Mouse (Mus musculus): ENCODE results near the gene Crtc3. TPM values are rescaled to one million over a fixed set of nuclear protein-coding genes. Genes with fewer than 3 reads are reported as not detected.

Gene Crtc3
- polyA plus RNA-seq, 1 experiment from 2014 or later, result 20.1 TPM

DNA sequence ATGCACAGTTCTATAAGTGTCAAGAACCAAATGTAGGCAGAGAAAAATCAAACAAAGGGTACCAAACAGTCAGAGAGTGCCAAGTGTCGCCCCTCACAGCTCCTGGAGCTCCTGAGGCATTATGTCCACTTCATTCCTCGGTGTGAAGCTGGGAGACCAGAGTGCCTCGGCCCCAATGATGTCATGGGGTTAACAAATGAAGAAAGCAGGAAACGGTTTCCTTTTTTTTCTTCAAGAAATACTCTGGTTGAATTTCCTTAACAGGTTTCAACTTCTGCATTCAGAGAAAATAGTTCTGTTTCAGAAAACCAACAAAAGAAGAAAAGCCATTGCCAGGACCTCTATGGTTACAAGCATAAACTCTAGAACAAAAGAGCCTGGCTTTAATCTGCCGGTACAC, 36.4 kb downstream of the Crtc3 start:
- no peak overlapping the region for H3K9ac ChIP-seq (replicated peaks; ENCODE audit: low read depth, low read length)
- H3K9me3 ChIP-seq (ENCODE audit: control insufficient read depth, low read length), result no peaks in the 10 kb centered on the region
- WGBS, result 14% methylated on average over 5 of the region's 5 CpGs
- H3K4me3 ChIP-seq (replicated peaks; ENCODE audit: low read length), result no peak overlapping the region
- H3K4me1 ChIP-seq (replicated peaks; ENCODE audit: control insufficient read depth, insufficient read depth, low read length), result peaks cover 44% of the 10 kb centered on the region
- H3K36me3 ChIP-seq (ENCODE audit: control insufficient read depth, insufficient read depth), result no peaks in the 10 kb centered on the region
- H3K27me3 ChIP-seq (replicated peaks; ENCODE audit: control insufficient read depth, insufficient read depth, low read length), result no peaks in the 10 kb centered on the region
- no peak overlapping the region for H3K4me2 ChIP-seq (ENCODE audit: low read length)
- H3K27ac ChIP-seq (ENCODE audit: low read length), result peak overlapping the region; percentile 73
- peak; percentile 37 for ATAC-seq

DNA sequence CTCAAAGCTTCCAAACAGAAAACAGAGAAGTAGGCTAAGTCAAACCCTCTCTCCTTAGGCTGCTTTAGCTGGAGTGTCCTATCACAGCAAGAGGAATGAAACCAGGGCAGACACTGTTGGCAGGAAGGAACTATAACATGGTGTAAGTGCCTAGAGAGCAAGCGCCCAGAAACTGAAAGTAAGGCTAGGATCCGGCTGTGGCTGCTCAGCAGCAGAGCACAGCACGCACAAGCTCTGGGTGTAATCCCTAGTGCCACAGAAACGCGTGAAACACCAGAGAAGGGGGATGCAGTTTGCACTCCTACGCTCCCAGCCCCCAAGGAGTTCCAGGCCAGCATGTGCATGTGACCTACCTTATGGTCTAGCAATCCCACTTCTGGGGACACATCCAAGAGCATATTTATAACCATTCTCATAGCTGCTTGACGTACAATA, 41.2 kb downstream of the Crtc3 start:
- peak; percentile 14; the same call in 1 of the 2 replicates for ATAC-seq
- Histone ChIP-seq H3K36me3 (ENCODE audit: control insufficient read depth, insufficient read depth) (no peaks in the 10 kb centered on the region), H3K9ac (replicated peaks; ENCODE audit: low read depth, low read length) (peak overlapping the region; percentile 5; the same call in 1 of the 2 replicates), H3K9me3 (ENCODE audit: control insufficient read depth, low read length) (no peaks in the 10 kb centered on the region), H3K4me2 (ENCODE audit: low read length) (no peak overlapping the region), H3K27ac (ENCODE audit: low read length) (peak overlapping the region; percentile 39; the same call in 1 of the 2 replicates), H3K27me3 (replicated peaks; ENCODE audit: control insufficient read depth, insufficient read depth, low read length) (no peaks in the 10 kb centered on the region), H3K4me3 (replicated peaks; ENCODE audit: low read length) (no peak overlapping the region), H3K4me1 (replicated peaks; ENCODE audit: control insufficient read depth, insufficient read depth, low read length) (peaks cover 13% of the 10 kb centered on the region)
- 73% methylated on average over 7 of the region's 7 CpGs for WGBS

DNA sequence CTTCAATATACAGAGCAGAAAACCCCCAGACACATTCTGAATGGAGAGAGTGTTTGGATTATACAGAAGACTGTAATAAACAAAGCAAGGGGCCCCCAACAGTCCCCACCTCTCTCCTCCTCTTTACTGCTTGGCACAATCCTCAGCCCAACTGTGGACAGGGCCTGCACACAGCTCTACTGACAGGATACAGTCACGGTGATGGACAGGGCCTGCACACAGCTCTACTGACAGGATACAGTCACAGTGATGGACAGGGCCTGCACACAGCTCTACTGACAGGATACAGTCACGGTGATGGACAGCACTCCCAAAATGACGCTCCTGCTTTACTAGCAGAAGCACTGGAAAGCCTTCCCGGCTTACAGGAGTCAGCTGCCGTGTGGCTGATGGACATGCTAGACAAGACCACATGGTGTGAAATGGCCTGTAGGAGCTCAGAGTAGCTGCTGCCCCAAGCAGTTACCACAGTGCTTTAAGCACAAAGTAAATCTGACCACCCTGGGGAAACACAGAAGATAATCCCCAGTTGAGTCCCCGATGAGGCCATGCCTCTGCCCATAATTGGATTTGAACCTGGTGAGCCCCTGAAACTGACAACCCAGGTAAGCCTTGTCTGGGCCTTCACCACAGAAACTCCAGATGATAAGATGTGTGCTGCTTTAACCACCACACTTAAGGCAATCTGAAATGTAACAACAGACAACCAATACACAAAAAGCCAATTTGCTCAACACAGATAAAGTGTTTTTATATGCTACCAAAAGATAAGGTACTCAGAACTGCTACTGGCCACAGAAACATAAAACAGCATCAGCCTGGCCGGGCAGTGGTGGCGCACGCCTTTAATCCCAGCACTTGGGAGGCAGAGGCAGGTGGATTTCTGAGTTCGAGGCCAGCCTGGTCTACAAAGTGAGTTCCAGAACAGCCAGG, 42.3 kb downstream of the Crtc3 start:
- H3K9me3 ChIP-seq (ENCODE audit: control insufficient read depth, low read length), result no peaks in the 10 kb centered on the region
- H3K4me3 ChIP-seq (replicated peaks; ENCODE audit: low read length), result no peak overlapping the region
- H3K36me3 ChIP-seq (ENCODE audit: control insufficient read depth, insufficient read depth), result no peaks in the 10 kb centered on the region
- peaks cover 20% of the 10 kb centered on the region for H3K4me1 ChIP-seq (replicated peaks; ENCODE audit: control insufficient read depth, insufficient read depth, low read length)
- no peak overlapping the region for H3K9ac ChIP-seq (replicated peaks; ENCODE audit: low read depth, low read length)
- WGBS, result 75% methylated on average over 10 of the region's 10 CpGs
- no peak overlapping the region for H3K4me2 ChIP-seq (ENCODE audit: low read length)
- no peak overlapping the region for H3K27ac ChIP-seq (ENCODE audit: low read length)
- ATAC-seq, result no peak
- H3K27me3 ChIP-seq (replicated peaks; ENCODE audit: control insufficient read depth, insufficient read depth, low read length), result no peaks in the 10 kb centered on the region

DNA sequence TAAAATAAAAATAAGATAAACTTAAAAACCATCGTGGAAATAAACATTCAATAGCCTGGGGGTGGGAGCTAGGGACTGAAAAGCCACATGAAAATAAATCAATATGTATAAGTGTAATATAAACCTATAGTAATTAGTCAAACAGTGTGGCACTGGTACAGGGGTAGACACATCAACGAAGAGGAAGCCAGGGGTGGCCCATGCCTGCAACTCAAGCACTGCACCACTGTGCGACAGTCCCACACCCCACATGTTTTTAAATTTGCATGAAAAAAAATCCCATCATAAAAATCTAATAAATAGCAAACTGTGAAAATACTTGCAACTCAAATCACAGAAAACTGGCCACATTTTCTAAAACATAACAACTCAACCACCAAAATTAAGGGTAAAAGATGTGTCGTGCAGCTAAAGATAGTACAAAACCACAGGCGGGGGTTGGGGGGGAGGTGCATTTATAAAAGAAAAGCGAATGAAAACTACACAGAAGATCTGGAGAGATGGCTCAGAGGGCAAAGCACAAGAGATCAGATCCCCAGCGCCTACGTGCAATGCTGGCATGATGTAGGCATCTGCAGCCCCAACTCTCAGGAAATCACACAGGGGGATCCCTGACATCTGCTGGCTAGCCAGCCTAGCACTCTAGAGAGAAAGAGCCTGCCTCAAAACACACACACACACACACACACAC, 45.6 kb downstream of the Crtc3 start:
- Histone ChIP-seq H3K36me3 (ENCODE audit: control insufficient read depth, insufficient read depth) (no peaks in the 10 kb centered on the region), H3K4me1 (replicated peaks; ENCODE audit: control insufficient read depth, insufficient read depth, low read length) (peaks cover 22% of the 10 kb centered on the region), H3K27me3 (replicated peaks; ENCODE audit: control insufficient read depth, insufficient read depth, low read length) (no peaks in the 10 kb centered on the region), H3K27ac (ENCODE audit: low read length) (no peak overlapping the region), H3K9ac (replicated peaks; ENCODE audit: low read depth, low read length) (no peak overlapping the region), H3K4me2 (ENCODE audit: low read length) (no peak overlapping the region), H3K9me3 (ENCODE audit: control insufficient read depth, low read length) (no peaks in the 10 kb centered on the region), H3K4me3 (replicated peaks; ENCODE audit: low read length) (no peak overlapping the region)
- 71% methylated on average over 8 of the region's 8 CpGs for WGBS
- ATAC-seq, result 0 out of 2 replicates have a peak, but pooled peaks have one; percentile 39

DNA sequence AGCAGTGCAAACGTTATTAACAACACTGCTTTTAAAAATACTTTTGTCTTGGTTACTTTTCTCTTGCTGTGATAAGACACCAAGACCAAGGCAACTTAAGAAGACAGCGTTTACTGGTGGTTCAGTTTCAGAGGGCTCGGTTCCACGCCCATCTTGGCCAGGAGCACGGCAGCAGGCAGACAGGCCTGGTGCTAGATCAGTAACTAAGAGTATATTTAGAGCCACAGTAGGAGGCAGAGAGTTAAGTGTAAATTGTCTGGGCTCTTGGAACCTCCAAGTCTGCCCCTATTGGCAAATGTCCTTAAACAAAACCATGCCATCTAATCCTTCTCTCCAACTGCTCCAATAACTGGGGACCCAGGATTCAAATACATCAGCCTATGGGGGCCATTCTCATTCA, 46.1 kb downstream of the Crtc3 start:
- Histone ChIP-seq H3K27ac (ENCODE audit: low read length) (no peak overlapping the region), H3K9me3 (ENCODE audit: control insufficient read depth, low read length) (no peaks in the 10 kb centered on the region), H3K4me1 (replicated peaks; ENCODE audit: control insufficient read depth, insufficient read depth, low read length) (peaks cover 18% of the 10 kb centered on the region), H3K27me3 (replicated peaks; ENCODE audit: control insufficient read depth, insufficient read depth, low read length) (no peaks in the 10 kb centered on the region), H3K36me3 (ENCODE audit: control insufficient read depth, insufficient read depth) (no peaks in the 10 kb centered on the region), H3K9ac (replicated peaks; ENCODE audit: low read depth, low read length) (no peak overlapping the region), H3K4me3 (replicated peaks; ENCODE audit: low read length) (no peak overlapping the region), H3K4me2 (ENCODE audit: low read length) (no peak overlapping the region)
- WGBS, result 64% methylated on average over 5 of the region's 5 CpGs
- ATAC-seq, result no peak

DNA sequence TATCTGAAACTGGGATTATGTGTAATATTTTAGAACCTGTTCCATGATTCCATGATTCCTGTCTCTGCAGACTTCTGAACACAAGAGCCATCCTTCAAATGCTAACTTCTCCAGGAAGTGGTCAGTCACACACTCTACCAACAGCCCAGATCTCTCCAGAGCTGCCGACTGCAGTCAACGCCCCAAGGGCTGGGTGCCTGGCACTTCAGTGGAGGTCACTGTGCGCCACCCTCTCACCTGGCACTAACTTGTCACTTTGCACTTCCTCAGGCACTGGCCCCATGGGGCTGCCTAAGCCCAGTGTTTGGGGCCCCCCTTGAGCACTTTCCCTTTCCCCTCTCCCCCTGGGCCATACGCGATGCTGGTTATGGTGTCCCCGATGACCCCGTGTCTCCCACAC, 46.8 kb downstream of the Crtc3 start:
- Histone ChIP-seq H3K4me2 (ENCODE audit: low read length) (no peak overlapping the region), H3K4me3 (replicated peaks; ENCODE audit: low read length) (no peak overlapping the region), H3K4me1 (replicated peaks; ENCODE audit: control insufficient read depth, insufficient read depth, low read length) (peaks cover 19% of the 10 kb centered on the region), H3K27me3 (replicated peaks; ENCODE audit: control insufficient read depth, insufficient read depth, low read length) (no peaks in the 10 kb centered on the region), H3K27ac (ENCODE audit: low read length) (no peak overlapping the region), H3K9ac (replicated peaks; ENCODE audit: low read depth, low read length) (no peak overlapping the region), H3K36me3 (ENCODE audit: control insufficient read depth, insufficient read depth) (no peaks in the 10 kb centered on the region), H3K9me3 (ENCODE audit: control insufficient read depth, low read length) (no peaks in the 10 kb centered on the region)
- no peak for ATAC-seq
- 91% methylated on average over 7 of the region's 7 CpGs for WGBS

DNA sequence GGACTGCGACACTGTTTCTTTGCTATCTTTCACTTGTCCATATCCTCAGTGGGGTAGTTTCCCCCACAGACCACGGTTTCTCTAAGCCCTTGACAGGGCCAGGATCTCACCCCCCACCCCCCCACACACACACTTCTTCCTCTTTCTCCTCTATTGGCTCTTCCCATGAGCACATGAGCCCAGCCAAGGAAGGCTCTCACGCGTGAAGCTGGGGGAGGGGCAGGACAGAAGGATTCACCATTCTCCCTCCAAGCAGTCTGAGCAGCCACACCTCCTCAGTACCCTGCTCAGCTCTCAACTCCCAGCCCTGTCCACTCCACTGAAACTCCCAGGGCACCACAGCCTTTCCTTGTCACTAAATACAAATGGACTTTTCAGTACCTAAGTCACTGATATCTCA, 47.2 kb downstream of the Crtc3 start:
- Histone ChIP-seq H3K9ac (replicated peaks; ENCODE audit: low read depth, low read length) (no peak overlapping the region), H3K9me3 (ENCODE audit: control insufficient read depth, low read length) (no peaks in the 10 kb centered on the region), H3K27me3 (replicated peaks; ENCODE audit: control insufficient read depth, insufficient read depth, low read length) (no peaks in the 10 kb centered on the region), H3K4me2 (ENCODE audit: low read length) (no peak overlapping the region), H3K4me3 (replicated peaks; ENCODE audit: low read length) (no peak overlapping the region), H3K4me1 (replicated peaks; ENCODE audit: control insufficient read depth, insufficient read depth, low read length) (peaks cover 21% of the 10 kb centered on the region), H3K27ac (ENCODE audit: low read length) (no peak overlapping the region), H3K36me3 (ENCODE audit: control insufficient read depth, insufficient read depth) (no peaks in the 10 kb centered on the region)
- no peak for ATAC-seq
- 12% methylated on average over 4 of the region's 4 CpGs for WGBS

DNA sequence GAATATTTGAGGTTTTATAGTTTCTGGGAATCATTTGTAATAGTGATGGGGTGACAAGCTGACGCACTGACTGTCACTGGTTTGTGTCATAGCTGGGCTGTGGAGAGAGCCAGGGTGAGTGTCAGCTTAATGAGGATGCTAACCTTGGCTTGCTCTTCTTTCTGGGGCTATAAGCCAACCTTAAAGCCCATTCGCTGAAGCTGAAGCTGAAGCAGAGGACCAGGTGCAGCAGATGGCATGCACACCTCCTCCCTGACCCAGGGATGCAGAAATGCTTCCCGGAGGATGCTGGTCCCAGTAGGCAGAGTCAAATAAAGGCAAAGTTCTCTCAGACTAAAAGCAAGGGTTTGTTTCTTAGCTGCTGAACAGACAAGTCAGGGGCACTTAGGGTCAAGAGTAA, 48.7 kb downstream of the Crtc3 start:
- H3K36me3 ChIP-seq (ENCODE audit: control insufficient read depth, insufficient read depth), result no peaks in the 10 kb centered on the region
- no peak overlapping the region for H3K27ac ChIP-seq (ENCODE audit: low read length)
- H3K4me3 ChIP-seq (replicated peaks; ENCODE audit: low read length), result no peak overlapping the region
- no peaks in the 10 kb centered on the region for H3K27me3 ChIP-seq (replicated peaks; ENCODE audit: control insufficient read depth, insufficient read depth, low read length)
- ATAC-seq, result no peak
- WGBS, result 75% methylated on average over 3 of the region's 3 CpGs
- H3K4me1 ChIP-seq (replicated peaks; ENCODE audit: control insufficient read depth, insufficient read depth, low read length), result peaks cover 21% of the 10 kb centered on the region
- H3K9me3 ChIP-seq (ENCODE audit: control insufficient read depth, low read length), result no peaks in the 10 kb centered on the region
- no peak overlapping the region for H3K4me2 ChIP-seq (ENCODE audit: low read length)
- no peak overlapping the region for H3K9ac ChIP-seq (replicated peaks; ENCODE audit: low read depth, low read length)

DNA sequence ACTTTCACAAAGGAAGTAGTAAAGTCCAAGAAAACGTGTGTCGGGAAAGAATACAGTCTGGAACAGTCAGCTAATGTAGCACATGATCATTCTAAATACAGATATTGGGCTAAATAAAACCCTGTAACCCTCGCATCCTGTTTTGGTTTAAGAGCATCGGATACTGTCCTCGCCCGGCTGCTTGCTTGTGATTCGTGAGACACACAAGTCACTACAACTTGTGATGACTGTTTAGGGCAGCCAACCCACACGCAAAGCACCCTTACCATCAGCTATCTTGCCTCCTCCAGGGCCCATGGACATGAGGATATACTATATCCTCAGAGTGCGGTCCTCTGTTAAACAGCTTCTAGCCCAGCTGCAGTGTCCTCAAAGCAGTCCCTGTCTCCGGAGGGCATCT, 50.2 kb downstream of the Crtc3 start:
- WGBS, result 87% methylated on average over 10 of the region's 10 CpGs
- Histone ChIP-seq H3K4me2 (ENCODE audit: low read length) (no peak overlapping the region), H3K9ac (replicated peaks; ENCODE audit: low read depth, low read length) (no peak overlapping the region), H3K36me3 (ENCODE audit: control insufficient read depth, insufficient read depth) (no peaks in the 10 kb centered on the region), H3K4me1 (replicated peaks; ENCODE audit: control insufficient read depth, insufficient read depth, low read length) (peaks cover 20% of the 10 kb centered on the region), H3K4me3 (replicated peaks; ENCODE audit: low read length) (no peak overlapping the region), H3K9me3 (ENCODE audit: control insufficient read depth, low read length) (no peaks in the 10 kb centered on the region), H3K27ac (ENCODE audit: low read length) (no peak overlapping the region), H3K27me3 (replicated peaks; ENCODE audit: control insufficient read depth, insufficient read depth, low read length) (no peaks in the 10 kb centered on the region)
- no peak for ATAC-seq
